Mouse (Mus musculus) fat pad, adult 2 months (tissue): ENCODE results near the gene Ncf1.

Source experiments
- DNase-seq: peaks from one replicate; pipeline ENCODE4 v3.0.0-alpha.2; 2011; ENCODE audit warnings: low read depth, low spot score; ENCODE audit errors: extremely low read depth

The Ncf1 gene

GRCm38 (mm10) chr5:134229391-134229790 lies at the start of gene Ncf1:
Gene Ncf1 (minus strand): TSS chr5:134229625.
- DNase-seq = no peak

- DNase-seq = no peak
Observed at GRCm38 (mm10) chr5:134277109-134277508, 47.7 kb upstream of the Ncf1 start.

- no peak for DNase-seq
Observed at GRCm38 (mm10) chr5:134275556-134275955, 46.1 kb upstream of the Ncf1 start.

GRCm38 (mm10) chr5:134275021-134275420 lies 45.6 kb upstream of the Ncf1 start:
- no peak for DNase-seq

GRCm38 (mm10) chr5:134273761-134274160 lies 44.3 kb upstream of the Ncf1 start:
- DNase-seq = no peak

- no peak for DNase-seq
Observed at GRCm38 (mm10) chr5:134272761-134273160, 43.3 kb upstream of the Ncf1 start.

GRCm38 (mm10) chr5:134271421-134271820 lies 42.0 kb upstream of the Ncf1 start:
- DNase-seq = no peak

- no peak for DNase-seq
Observed at GRCm38 (mm10) chr5:134270566-134270965, 41.1 kb upstream of the Ncf1 start.

GRCm38 (mm10) chr5:134269751-134270150 lies 40.3 kb upstream of the Ncf1 start:
- no peak for DNase-seq

- no peak for DNase-seq
Observed at GRCm38 (mm10) chr5:134268751-134269150, 39.3 kb upstream of the Ncf1 start.

- no peak for DNase-seq
Observed at GRCm38 (mm10) chr5:134266404-134266803, 37.0 kb upstream of the Ncf1 start.

GRCm38 (mm10) chr5:134265890-134266289 lies 36.5 kb upstream of the Ncf1 start:
- no peak for DNase-seq

GRCm38 (mm10) chr5:134260001-134260636 lies 30.7 kb upstream of the Ncf1 start:
- DNase-seq = no peak

GRCm38 (mm10) chr5:134258934-134259333 lies 29.5 kb upstream of the Ncf1 start:
- DNase-seq = no peak

- no peak for DNase-seq
Observed at GRCm38 (mm10) chr5:134258395-134258794, 29.0 kb upstream of the Ncf1 start.

- DNase-seq = no peak
Observed at GRCm38 (mm10) chr5:134257349-134258031, 28.1 kb upstream of the Ncf1 start.

GRCm38 (mm10) chr5:134255294-134255693 lies 25.9 kb upstream of the Ncf1 start:
- no peak for DNase-seq

GRCm38 (mm10) chr5:134253806-134254205 lies 24.4 kb upstream of the Ncf1 start:
- DNase-seq = no peak

GRCm38 (mm10) chr5:134251083-134251482 lies 21.7 kb upstream of the Ncf1 start:
- no peak for DNase-seq

GRCm38 (mm10) chr5:134250601-134251000 lies 21.2 kb upstream of the Ncf1 start:
- no peak for DNase-seq

GRCm38 (mm10) chr5:134249245-134249649 lies 19.8 kb upstream of the Ncf1 start:
- no peak for DNase-seq

- DNase-seq = no peak
Observed at GRCm38 (mm10) chr5:134248608-134249244, 19.3 kb upstream of the Ncf1 start.
